Mouse (Mus musculus) MEL-GATA-1-ER (cell line): ENCODE data around the gene 4932438H23Rik.
A peak's percentile ranks its signal among the peaks of the same experiment; 100 is the strongest.

Experiments used
- DNase-seq: peaks from one replicate; pipeline ENCODE4 v3.0.0-alpha.2; 2012; ENCODE audit warnings: low read depth; ENCODE audit errors: extremely low read depth

The 4932438H23Rik gene

GRCm38 (mm10) chr16:91095022-91095421 lies at the start of gene 4932438H23Rik:
Gene 4932438H23Rik (minus strand): TSS chr16:91095122.
- DNase-seq: no peak

- no peak for DNase-seq
Observed at GRCm38 (mm10) chr16:91140991-91141630, 46.2 kb upstream of the 4932438H23Rik start.

- DNase-seq: no peak
Observed at GRCm38 (mm10) chr16:91140457-91140856, 45.5 kb upstream of the 4932438H23Rik start.

GRCm38 (mm10) chr16:91140056-91140455 lies 45.1 kb upstream of the 4932438H23Rik start:
- no peak for DNase-seq

- DNase-seq: no peak
Observed at GRCm38 (mm10) chr16:91139481-91139880, 44.6 kb upstream of the 4932438H23Rik start.

GRCm38 (mm10) chr16:91138736-91139135 lies 43.8 kb upstream of the 4932438H23Rik start:
- no peak for DNase-seq

- no peak for DNase-seq
Observed at GRCm38 (mm10) chr16:91138151-91138550, 43.2 kb upstream of the 4932438H23Rik start.

- no peak for DNase-seq
Observed at GRCm38 (mm10) chr16:91136607-91137006, 41.7 kb upstream of the 4932438H23Rik start.

- no peak for DNase-seq
Observed at GRCm38 (mm10) chr16:91129916-91130315, 35.0 kb upstream of the 4932438H23Rik start.

GRCm38 (mm10) chr16:91128431-91128830 lies 33.5 kb upstream of the 4932438H23Rik start:
- DNase-seq: no peak

GRCm38 (mm10) chr16:91126734-91127524 lies 32.0 kb upstream of the 4932438H23Rik start:
- DNase-seq: peak; percentile 92

GRCm38 (mm10) chr16:91124256-91124655 lies 29.3 kb upstream of the 4932438H23Rik start:
- peak; percentile 14 for DNase-seq

- peak; percentile 61 for DNase-seq
Observed at GRCm38 (mm10) chr16:91123821-91124220, 28.9 kb upstream of the 4932438H23Rik start.

- no peak for DNase-seq
Observed at GRCm38 (mm10) chr16:91119879-91120278, 25.0 kb upstream of the 4932438H23Rik start.

GRCm38 (mm10) chr16:91116696-91117095 lies 21.8 kb upstream of the 4932438H23Rik start:
- DNase-seq: peak; percentile 61

- no peak for DNase-seq
Observed at GRCm38 (mm10) chr16:91116006-91116405, 21.1 kb upstream of the 4932438H23Rik start.

- DNase-seq: no peak
Observed at GRCm38 (mm10) chr16:91110999-91111535, 16.1 kb upstream of the 4932438H23Rik start.

GRCm38 (mm10) chr16:91107608-91108007 lies 12.7 kb upstream of the 4932438H23Rik start:
- no peak for DNase-seq

GRCm38 (mm10) chr16:91105481-91106051 lies 10.6 kb upstream of the 4932438H23Rik start:
- no peak for DNase-seq

GRCm38 (mm10) chr16:91104821-91105480 lies 10.0 kb upstream of the 4932438H23Rik start:
- no peak for DNase-seq

- no peak for DNase-seq
Observed at GRCm38 (mm10) chr16:91103386-91103785, 8.5 kb upstream of the 4932438H23Rik start.
